Mouse (Mus musculus) bone marrow macrophage, adult 2 months (primary cell): Measurements from ENCODE around the gene Dnaaf5. TPM values are rescaled to one million over a fixed set of nuclear protein-coding genes. Genes with fewer than 3 reads are reported as not detected.

Experiments
- H3K27ac ChIP-seq: 2 replicates; pipeline ENCODE4 v1.5.1; 2012; ENCODE audit warnings: low read depth, low read length; ENCODE audit not compliant: insufficient read depth
- H3K4me1 ChIP-seq: 2 replicates; pipeline ENCODE4 v1.6.1; 2012; ENCODE audit warnings: low read length; ENCODE audit not compliant: control insufficient read depth, insufficient read depth
- H3K4me3 ChIP-seq: 2 replicates; pipeline ENCODE4 v1.5.1; 2012; ENCODE audit warnings: mild to moderate bottlenecking, low read length, moderate library complexity; ENCODE audit not compliant: insufficient read depth
- CTCF ChIP-seq: IDR thresholded peaks from 2 replicates; pipeline ENCODE4 v1.5.1; 2012; ENCODE audit warnings: low read depth, mild to moderate bottlenecking, low read length, moderate library complexity
- POLR2A ChIP-seq: IDR thresholded peaks from 2 replicates; pipeline ENCODE4 v1.6.1; 2012; ENCODE audit warnings: mild to moderate bottlenecking, low read depth, low read length, borderline replicate concordance
- polyA plus RNA-seq: library from polyadenylated mRNA; stranded (reverse); fragments of >200 nt; gene quantifications from 2 replicates; pipeline ENCODE4 v1.2.4, GENCODE M21; 2012; ENCODE audit not compliant: missing spikeins, insufficient read depth, insufficient read length

Dnaaf5 gene
- polyA plus RNA-seq, 1 experiment = 7.5 TPM

GRCm38 (mm10) chr5:139189726-139190125, 39.7 kb downstream of the Dnaaf5 start:
- no peaks in the 10 kb centered on the region for H3K4me1 ChIP-seq
- H3K27ac ChIP-seq = no peak overlapping the region
- H3K4me3 ChIP-seq = no peak overlapping the region
- TF ChIP-seq POLR2A = no peak
- no peak for TF ChIP-seq CTCF

- TF ChIP-seq POLR2A (no peak), CTCF (no peak)
- Histone ChIP-seq H3K4me1 (no peaks in the 10 kb centered on the region), H3K27ac (no peak overlapping the region), H3K4me3 (no peak overlapping the region)
Observed at GRCm38 (mm10) chr5:139190958-139191357, 40.9 kb downstream of the Dnaaf5 start.

GRCm38 (mm10) chr5:139198779-139199178, 48.8 kb downstream of the Dnaaf5 start:
- no peak overlapping the region for H3K27ac ChIP-seq
- no peak overlapping the region for H3K4me3 ChIP-seq
- peaks cover 28% of the 10 kb centered on the region for H3K4me1 ChIP-seq
- TF ChIP-seq POLR2A (no peak), CTCF (no peak)

GRCm38 (mm10) chr5:139199636-139199994, 49.6 kb downstream of the Dnaaf5 start:
- peaks cover 28% of the 10 kb centered on the region for H3K4me1 ChIP-seq

GRCm38 (mm10) chr5:139199995-139200769, 50.2 kb downstream of the Dnaaf5 start, which contains the start of gene Sun1:
Gene Sun1 (plus strand): TSS chr5:139200637.
- peak within 1 kb of the TSS; percentile 15; the same call in 1 of the 2 replicates for H3K27ac ChIP-seq
- no peak for TF ChIP-seq POLR2A
- no peak for TF ChIP-seq CTCF
- H3K4me3 ChIP-seq = peak within 1 kb of the TSS; percentile 86
- H3K4me1 ChIP-seq = peaks cover 28% of the 10 kb centered on the region

More at GRCm38 (mm10) chr5:139199636-139199994, 49.6 kb downstream of the Dnaaf5 start:
- Histone ChIP-seq H3K27ac (peak overlapping the region; percentile 15; the same call in 1 of the 2 replicates), H3K4me3 (peak overlapping the region; percentile 66)
- TF ChIP-seq POLR2A = no peak
- no peak for TF ChIP-seq CTCF

- H3K27ac ChIP-seq = no peak overlapping the region
- H3K4me1 ChIP-seq = peaks cover 28% of the 10 kb centered on the region
- peak overlapping the region; percentile 86 for H3K4me3 ChIP-seq
- TF ChIP-seq CTCF (no peak), POLR2A (no peak)
Observed at GRCm38 (mm10) chr5:139200770-139201569, 50.9 kb downstream of the Dnaaf5 start.

- no peak overlapping the region for H3K4me3 ChIP-seq
- H3K4me1 ChIP-seq = peaks cover 19% of the 10 kb centered on the region
- TF ChIP-seq POLR2A (no peak), CTCF (no peak)
- no peak overlapping the region for H3K27ac ChIP-seq
Observed at GRCm38 (mm10) chr5:139202127-139202526, 52.1 kb downstream of the Dnaaf5 start.

GRCm38 (mm10) chr5:139203312-139203711, 53.3 kb downstream of the Dnaaf5 start:
- TF ChIP-seq CTCF = no peak
- no peak for TF ChIP-seq POLR2A
- Histone ChIP-seq H3K4me3 (no peak overlapping the region), H3K4me1 (peaks cover 14% of the 10 kb centered on the region), H3K27ac (no peak overlapping the region)

- TF ChIP-seq POLR2A = no peak
- no peak for TF ChIP-seq CTCF
- H3K4me3 ChIP-seq = no peak overlapping the region
- H3K4me1 ChIP-seq = peaks cover 7% of the 10 kb centered on the region
- no peak overlapping the region for H3K27ac ChIP-seq
Observed at GRCm38 (mm10) chr5:139206081-139206480, 56.1 kb downstream of the Dnaaf5 start.

- H3K4me3 ChIP-seq = no peak overlapping the region
- TF ChIP-seq POLR2A (no peak), CTCF (no peak)
- H3K27ac ChIP-seq = no peak overlapping the region
- H3K4me1 ChIP-seq = peaks cover 5% of the 10 kb centered on the region
Observed at GRCm38 (mm10) chr5:139206525-139206924, 56.5 kb downstream of the Dnaaf5 start.
